Mouse (Mus musculus): ENCODE results near the gene Zfp709. TPM values are rescaled to one million over a fixed set of nuclear protein-coding genes. Genes with fewer than 3 reads are reported as not detected.
"Not testable (repeated sequence)": the region's sequence is repeated elsewhere in the genome, so short reads cannot be mapped to it uniquely, and the experiment has no call there.

Gene Zfp709
- polyA plus RNA-seq, 1 experiment from 2014 or later: 2.8 TPM

- no peak for DNase-seq (ENCODE audit: low spot score)
- no peak for TF ChIP-seq EP300 (optimal IDR thresholded peaks at IDR 0.05)
- peaks cover 4% of the 10 kb centered on the region; the same call in 1 of the 2 replicates for H3K36me3 ChIP-seq (ENCODE audit: control insufficient read depth, insufficient read depth, low read length)
- no peaks in the 10 kb centered on the region for H3K4me1 ChIP-seq (replicated peaks; ENCODE audit: control insufficient read depth, insufficient read depth)
- no peak overlapping the region for H3K4me2 ChIP-seq (replicated peaks; ENCODE audit: low read depth)
- H3K27ac ChIP-seq (replicated peaks): no peak overlapping the region
- no peak overlapping the region for H3K9ac ChIP-seq (ENCODE audit: low read length)
- no peak for ATAC-seq (ENCODE audit: low FRiP score, low TSS enrichment)
- WGBS: 92% methylated on average over 5 of the region's 5 CpGs
- H3K4me3 ChIP-seq (ENCODE audit: low read depth, low read length): no peak overlapping the region
- no peaks in the 10 kb centered on the region for H3K9me3 ChIP-seq (ENCODE audit: control insufficient read depth, low read length)
- no peaks in the 10 kb centered on the region for H3K27me3 ChIP-seq (ENCODE audit: control insufficient read depth, insufficient read depth, low read length)
These were observed 44.0 kb downstream of the Zfp709 start for GRCm38 (mm10) chr8:71925791-71926190.

- 80% methylated on average over 3 of the region's 3 CpGs for WGBS
- Histone ChIP-seq H3K9ac (ENCODE audit: low read length) (no peak overlapping the region), H3K4me2 (replicated peaks; ENCODE audit: low read depth) (no peak overlapping the region), H3K27ac (replicated peaks) (no peak overlapping the region), H3K36me3 (ENCODE audit: control insufficient read depth, insufficient read depth, low read length) (peaks cover 7% of the 10 kb centered on the region; the same call in 1 of the 2 replicates), H3K27me3 (ENCODE audit: control insufficient read depth, insufficient read depth, low read length) (no peaks in the 10 kb centered on the region), H3K4me3 (ENCODE audit: low read depth, low read length) (no peak overlapping the region), H3K4me1 (replicated peaks; ENCODE audit: control insufficient read depth, insufficient read depth) (no peaks in the 10 kb centered on the region), H3K9me3 (ENCODE audit: control insufficient read depth, low read length) (no peaks in the 10 kb centered on the region)
- ATAC-seq (ENCODE audit: low FRiP score, low TSS enrichment): no peak
- no peak for TF ChIP-seq EP300 (optimal IDR thresholded peaks at IDR 0.05)
- no peak for TF ChIP-seq CTCF (IDR thresholded peaks at IDR 0.05; ENCODE audit: low read depth)
- no peak for DNase-seq (ENCODE audit: low spot score)
These were observed 44.7 kb downstream of the Zfp709 start for GRCm38 (mm10) chr8:71926551-71926950.

- no peak for ATAC-seq (ENCODE audit: low FRiP score, low TSS enrichment)
- DNase-seq (ENCODE audit: low spot score): no peak
- Histone ChIP-seq H3K9me3 (ENCODE audit: control insufficient read depth, low read length) (no peaks in the 10 kb centered on the region), H3K9ac (ENCODE audit: low read length) (no peak overlapping the region), H3K36me3 (ENCODE audit: control insufficient read depth, insufficient read depth, low read length) (peaks cover 8% of the 10 kb centered on the region; the same call in 1 of the 2 replicates), H3K27me3 (ENCODE audit: control insufficient read depth, insufficient read depth, low read length) (no peaks in the 10 kb centered on the region), H3K4me1 (replicated peaks; ENCODE audit: control insufficient read depth, insufficient read depth) (no peaks in the 10 kb centered on the region), H3K4me3 (ENCODE audit: low read depth, low read length) (no peak overlapping the region), H3K27ac (replicated peaks) (no peak overlapping the region), H3K4me2 (replicated peaks; ENCODE audit: low read depth) (no peak overlapping the region)
- TF ChIP-seq EP300 (optimal IDR thresholded peaks at IDR 0.05): no peak
These were observed 46.0 kb downstream of the Zfp709 start for GRCm38 (mm10) chr8:71927779-71928178.

- DNase-seq (ENCODE audit: low spot score); H3K27me3 ChIP-seq (ENCODE audit: control insufficient read depth, insufficient read depth, low read length); H3K9me3 ChIP-seq (ENCODE audit: control insufficient read depth, low read length); H3K4me2 ChIP-seq (replicated peaks; ENCODE audit: low read depth); ATAC-seq (ENCODE audit: low FRiP score, low TSS enrichment); H3K4me1 ChIP-seq (replicated peaks; ENCODE audit: control insufficient read depth, insufficient read depth); H3K4me3 ChIP-seq (ENCODE audit: low read depth, low read length); H3K9ac ChIP-seq (ENCODE audit: low read length); H3K36me3 ChIP-seq (ENCODE audit: control insufficient read depth, insufficient read depth, low read length); H3K27ac ChIP-seq (replicated peaks): not testable (repeated sequence)
- 82% methylated on average over 2 of the region's 2 CpGs for WGBS
These were observed 56.2 kb downstream of the Zfp709 start for GRCm38 (mm10) chr8:71938037-71938436.

GRCm38 (mm10) chr8:71940293-71941208 lies 58.7 kb downstream of the Zfp709 start:
- DNase-seq (ENCODE audit: low spot score): no peak
- no peaks in the 10 kb centered on the region for H3K4me1 ChIP-seq (replicated peaks; ENCODE audit: control insufficient read depth, insufficient read depth)
- no peaks in the 10 kb centered on the region for H3K36me3 ChIP-seq (ENCODE audit: control insufficient read depth, insufficient read depth, low read length)
- no peak overlapping the region for H3K4me2 ChIP-seq (replicated peaks; ENCODE audit: low read depth)
- H3K4me3 ChIP-seq (ENCODE audit: low read depth, low read length): no peak overlapping the region
- no peak for ATAC-seq (ENCODE audit: low FRiP score, low TSS enrichment)
- H3K27ac ChIP-seq (replicated peaks): no peak overlapping the region
- TF ChIP-seq CTCF (IDR thresholded peaks at IDR 0.05; ENCODE audit: low read depth) (no peak), EP300 (optimal IDR thresholded peaks at IDR 0.05) (no peak)
- WGBS: 64% methylated on average over 2 of the region's 2 CpGs
- no peaks in the 10 kb centered on the region for H3K9me3 ChIP-seq (ENCODE audit: control insufficient read depth, low read length)
- H3K27me3 ChIP-seq (ENCODE audit: control insufficient read depth, insufficient read depth, low read length): no peaks in the 10 kb centered on the region
- no peak overlapping the region for H3K9ac ChIP-seq (ENCODE audit: low read length)

GRCm38 (mm10) chr8:71941776-71942175 lies 60.0 kb downstream of the Zfp709 start:
- no peaks in the 10 kb centered on the region for H3K4me1 ChIP-seq (replicated peaks; ENCODE audit: control insufficient read depth, insufficient read depth)
- TF ChIP-seq CTCF (IDR thresholded peaks at IDR 0.05; ENCODE audit: low read depth) (no peak), EP300 (optimal IDR thresholded peaks at IDR 0.05) (no peak)
- H3K4me3 ChIP-seq (ENCODE audit: low read depth, low read length): no peak overlapping the region
- ATAC-seq (ENCODE audit: low FRiP score, low TSS enrichment) (no peak), DNase-seq (ENCODE audit: low spot score) (no peak)
- no peaks in the 10 kb centered on the region for H3K9me3 ChIP-seq (ENCODE audit: control insufficient read depth, low read length)
- H3K9ac ChIP-seq (ENCODE audit: low read length): no peak overlapping the region
- H3K27ac ChIP-seq (replicated peaks): no peak overlapping the region
- no peaks in the 10 kb centered on the region for H3K36me3 ChIP-seq (ENCODE audit: control insufficient read depth, insufficient read depth, low read length)
- H3K4me2 ChIP-seq (replicated peaks; ENCODE audit: low read depth): no peak overlapping the region
- WGBS: 54% methylated on average over 1 of the region's 1 CpGs
- no peaks in the 10 kb centered on the region for H3K27me3 ChIP-seq (ENCODE audit: control insufficient read depth, insufficient read depth, low read length)

Other genes with a start within 250 kb of the Zfp709 start
- 0.46 and 0.52 TPM in 2 replicates for gene Unc13a, start 210.3 kb upstream of the Zfp709 start, polyA plus RNA-seq (2015; fragmentation: Nextera tagmentation; extraction: Ambion mirVana)
- gene Jak3, start 205.7 kb upstream of the Zfp709 start, polyA plus RNA-seq (2015; fragmentation: Nextera tagmentation; extraction: Ambion mirVana): 4.6 and 5.4 TPM in 2 replicates
- 1.9 and 2.6 TPM in 2 replicates for gene Insl3, start 192.8 kb upstream of the Zfp709 start, polyA plus RNA-seq (2015; fragmentation: Nextera tagmentation; extraction: Ambion mirVana)
- 35.9 and 36.9 TPM in 2 replicates for gene B3gnt3, start 180.2 kb upstream of the Zfp709 start, polyA plus RNA-seq (2015; fragmentation: Nextera tagmentation; extraction: Ambion mirVana)
- gene Fcho1, start 156.3 kb upstream of the Zfp709 start, polyA plus RNA-seq (2015; fragmentation: Nextera tagmentation; extraction: Ambion mirVana): 4.8 and 5.9 TPM in 2 replicates
- gene Zfp882, start 26.6 kb downstream of the Zfp709 start, polyA plus RNA-seq (2015; fragmentation: Nextera tagmentation; extraction: Ambion mirVana): 1.3 and 1.5 TPM in 2 replicates
- 11.7 and 12.5 TPM in 2 replicates for gene Zfp617, start 26.6 kb downstream of the Zfp709 start, polyA plus RNA-seq (2015; fragmentation: Nextera tagmentation; extraction: Ambion mirVana)
- 11.2 and 11.8 TPM in 2 replicates for gene Zfp961, start 69.0 kb downstream of the Zfp709 start, polyA plus RNA-seq (2015; fragmentation: Nextera tagmentation; extraction: Ambion mirVana)
- 1.3 and 1.4 TPM in 2 replicates for gene Cyp4f18, start 127.6 kb downstream of the Zfp709 start, polyA plus RNA-seq (2015; fragmentation: Nextera tagmentation; extraction: Ambion mirVana)
- gene Olfr372, start 159.2 kb downstream of the Zfp709 start, polyA plus RNA-seq (2015; fragmentation: Nextera tagmentation; extraction: Ambion mirVana): not detected in 2 replicates
- 0.05 TPM in 1 of 2 replicates, not detected in the other for gene Olfr373, start 201.2 kb downstream of the Zfp709 start, polyA plus RNA-seq (2015; fragmentation: Nextera tagmentation; extraction: Ambion mirVana)
- gene Olfr374, start 225.0 kb downstream of the Zfp709 start, polyA plus RNA-seq (2015; fragmentation: Nextera tagmentation; extraction: Ambion mirVana): 0.06 TPM in 1 of 2 replicates, not detected in the other

Data from stomach, postnatal 0 days (tissue).